Mouse (Mus musculus) left cerebral cortex, adult 9 months (tissue): ENCODE measurements around the gene Ero1l.

ENCODE experiments used
- DNase-seq, 2 experiments: peaks; one replicate each; pipeline ENCODE4 v3.0.0; 2022; ENCODE audit warnings: low spot score in 2 of 2

The Ero1l gene

GRCm38 (mm10) chr14:45318426-45319236 lies at the start of gene Ero1l:
Ero1l (minus strand) TSS chr14:45318771.
- peak; percentile 62 to 79 for DNase-seq

- no peak for DNase-seq
Measured at GRCm38 (mm10) chr14:45365196-45365587, 46.6 kb upstream of the Ero1l start.

- DNase-seq = no peak
Measured at GRCm38 (mm10) chr14:45364211-45365195, 45.9 kb upstream of the Ero1l start.

GRCm38 (mm10) chr14:45350931-45351859 lies 32.6 kb upstream of the Ero1l start, which contains the start of gene Styx:
Styx (plus strand) TSS chr14:45351093.
- peak; percentile 82 to 89 for DNase-seq

- DNase-seq = peak; percentile 87 to 91
Measured at GRCm38 (mm10) chr14:45329589-45330181, 11.1 kb upstream of the Ero1l start, which contains the start of gene Psmc6. Psmc6 (plus strand) TSS chr14:45329788.

- DNase-seq = no peak
Measured at GRCm38 (mm10) chr14:45329018-45329588, 10.5 kb upstream of the Ero1l start.

- no peak for DNase-seq
Measured at GRCm38 (mm10) chr14:45328072-45328713, 9.6 kb upstream of the Ero1l start.

- DNase-seq = peak in 1 of 2 experiments; percentile 16
Measured at GRCm38 (mm10) chr14:45325471-45325870, 6.9 kb upstream of the Ero1l start.

- no peak for DNase-seq
Measured at GRCm38 (mm10) chr14:45323320-45323719, 4.7 kb upstream of the Ero1l start.

- DNase-seq = no peak
Measured at GRCm38 (mm10) chr14:45322450-45322849, 3.9 kb upstream of the Ero1l start.

GRCm38 (mm10) chr14:45321622-45322021 lies 3.1 kb upstream of the Ero1l start:
- DNase-seq = no peak

GRCm38 (mm10) chr14:45321067-45321466 lies 2.5 kb upstream of the Ero1l start:
- DNase-seq = no peak

- no peak for DNase-seq
Measured at GRCm38 (mm10) chr14:45320111-45320510, 1.5 kb upstream of the Ero1l start.

GRCm38 (mm10) chr14:45319237-45319610 lies 653 bp upstream of the Ero1l start:
- no peak for DNase-seq

GRCm38 (mm10) chr14:45317921-45318411 lies 605 bp downstream of the Ero1l start:
- peak in 1 of 2 experiments; percentile 25 for DNase-seq

- DNase-seq = no peak
Measured at GRCm38 (mm10) chr14:45316927-45317326, 1.6 kb downstream of the Ero1l start.

- no peak for DNase-seq
Measured at GRCm38 (mm10) chr14:45310101-45310500, 8.5 kb downstream of the Ero1l start.

- DNase-seq = no peak
Measured at GRCm38 (mm10) chr14:45309646-45310045, 8.9 kb downstream of the Ero1l start.

- DNase-seq = no peak
Measured at GRCm38 (mm10) chr14:45307630-45308328, 10.8 kb downstream of the Ero1l start.
